Mouse (Mus musculus) heart, embryonic 10.5 days (tissue): ENCODE measurements around the gene D17Wsu92e. TPM values are rescaled to one million over a fixed set of nuclear protein-coding genes. Genes with fewer than 3 reads are reported as not detected.

Experiments
- DNase-seq: peaks from one replicate; pipeline ENCODE4 v3.0.0-alpha.2; 2017; ENCODE audit warnings: low spot score
- H3K27ac ChIP-seq: fragments of 300-500 bp; sonication (generic); 2 replicates; pipeline ENCODE4 v1.5.1; 2016; ENCODE audit warnings: mild to moderate bottlenecking
- H3K27me3 ChIP-seq: fragments of 300-500 bp; sonication (generic); 2 replicates; pipeline ENCODE4 v1.6.1; 2016; ENCODE audit warnings: mild to moderate bottlenecking; ENCODE audit not compliant: poor library complexity, insufficient read depth, severe bottlenecking
- H3K36me3 ChIP-seq: fragments of 300-500 bp; sonication (generic); 2 replicates; pipeline ENCODE4 v1.6.1; 2016; ENCODE audit warnings: mild to moderate bottlenecking, moderate library complexity
- H3K4me1 ChIP-seq: fragments of 300-500 bp; sonication (generic); 2 replicates; pipeline ENCODE4 v1.6.1; 2016; ENCODE audit warnings: mild to moderate bottlenecking
- H3K4me3 ChIP-seq: fragments of 300-500 bp; sonication (generic); 2 replicates; pipeline ENCODE4 v1.5.1; 2016; ENCODE audit warnings: mild to moderate bottlenecking, moderate library complexity
- H3K9me3 ChIP-seq: fragments of 300-500 bp; sonication (generic); 2 replicates; pipeline ENCODE4 v1.6.1; 2016; ENCODE audit warnings: mild to moderate bottlenecking, moderate library complexity
- WGBS: fragments of 180-500 bp; shearing (Covaris S2); methylation state at CpG from one replicate; pipeline ENCODE4 v1.1.7; 2016; 5-methylcytosine and 5-hydroxymethylcytosine counted together
- polyA plus RNA-seq: library from polyadenylated mRNA; unstranded; fragments of >200 nt; fragmentation: Nextera tagmentation; extraction: Ambion mirVana; gene quantifications from 2 replicates; pipeline ENCODE4 v1.2.1, GENCODE M21; 2016

Gene D17Wsu92e
- polyA plus RNA-seq, 1 experiment from 2014 or later, result 17.2 TPM

DNA sequence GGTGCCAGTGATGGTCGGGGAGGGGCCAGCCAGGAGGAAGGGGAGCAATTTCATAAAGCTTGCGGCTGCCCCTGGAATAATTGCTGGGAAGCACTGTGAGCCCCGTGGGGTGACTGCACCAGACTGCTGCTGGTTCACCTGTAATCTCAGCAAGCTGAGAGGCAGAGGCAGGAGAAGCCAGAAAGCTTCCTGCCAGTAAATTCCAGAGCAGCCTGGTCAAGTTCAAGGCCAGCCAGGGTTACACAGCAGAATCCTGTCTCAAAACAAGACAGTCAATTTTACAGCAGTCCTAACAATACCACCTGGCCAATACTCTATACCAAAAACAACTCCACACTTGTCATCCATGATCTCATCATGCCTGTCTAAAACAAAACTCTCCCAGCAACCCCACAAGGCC is 8.5 kb downstream of the D17Wsu92e start:
- Histone ChIP-seq H3K4me3 (peak overlapping the region; percentile 31; the same call in 1 of the 2 replicates), H3K36me3 (0 out of 2 replicates have a peak, but pooled peaks cover 6% of the 10 kb centered on the region), H3K27me3 (no peaks in the 10 kb centered on the region), H3K9me3 (no peaks in the 10 kb centered on the region), H3K27ac (0 out of 2 replicates have a peak overlapping the region, but pooled peaks have one; percentile 29), H3K4me1 (peaks cover 29% of the 10 kb centered on the region)
- 76% methylated on average over 3 of the region's 3 CpGs for WGBS
- DNase-seq, result no peak

DNA sequence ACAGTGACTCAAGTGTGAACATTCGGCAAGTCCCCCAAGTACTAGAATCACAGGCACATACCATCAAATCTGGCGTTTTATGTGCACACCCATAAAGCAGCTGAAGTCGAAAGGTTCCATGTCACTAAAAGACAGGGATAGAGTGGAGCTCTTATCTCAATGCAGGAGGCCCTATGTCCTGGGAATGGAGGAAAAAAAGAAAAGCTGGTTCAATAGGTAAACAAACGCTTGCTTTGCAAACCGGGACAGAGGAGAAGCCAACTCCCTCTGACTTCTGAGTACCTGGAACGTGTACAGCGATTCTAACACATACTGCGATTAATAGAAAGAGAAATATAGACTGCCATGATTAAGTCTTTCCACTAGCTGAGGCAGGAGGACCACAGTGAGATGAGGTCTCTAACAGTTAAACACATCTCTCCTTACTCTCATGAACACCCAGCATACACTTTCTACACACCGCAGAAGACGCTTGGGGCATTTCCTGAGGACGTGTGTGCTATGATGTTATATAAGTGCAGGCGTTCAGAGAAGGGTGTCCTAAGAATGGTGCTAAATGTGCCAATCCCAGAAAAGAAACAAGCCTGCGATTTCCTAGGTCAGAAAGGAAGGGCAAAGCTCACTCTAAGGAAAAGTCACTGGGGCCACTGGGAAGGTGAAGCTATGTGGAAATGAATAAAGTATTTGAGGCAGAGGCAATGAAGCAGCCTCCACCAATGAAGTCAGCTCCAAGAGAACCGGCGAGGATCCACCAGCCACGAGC is 9.7 kb downstream of the D17Wsu92e start:
- WGBS, result 79% methylated on average over 16 of the region's 16 CpGs
- no peak overlapping the region for H3K27ac ChIP-seq

DNA sequence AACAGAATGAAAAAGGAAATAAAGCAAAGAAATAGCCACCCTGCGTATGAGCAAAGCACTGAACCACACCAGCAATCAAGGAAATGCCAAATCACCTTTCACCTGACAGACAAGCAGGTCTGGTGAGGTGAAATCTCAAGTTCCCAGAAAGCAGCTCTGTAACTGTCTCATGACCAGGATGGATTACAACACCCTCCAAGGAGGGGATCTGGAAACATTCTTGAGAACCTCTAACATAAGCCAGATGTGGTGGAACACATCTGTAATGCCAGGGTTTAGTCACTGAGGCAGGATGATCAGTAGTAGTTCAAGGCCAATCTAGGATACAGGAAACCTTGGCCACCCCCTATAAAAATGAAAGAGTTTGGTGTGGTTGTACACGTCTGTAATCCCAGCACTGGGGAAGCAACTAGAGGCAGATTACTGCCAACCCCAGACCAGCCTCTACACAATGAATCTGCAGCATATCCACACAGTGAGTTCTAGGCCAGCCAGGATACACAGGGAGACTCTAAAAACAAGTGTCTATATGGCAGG is 12.8 kb downstream of the D17Wsu92e start:
- 0 out of 2 replicates have a peak, but pooled peaks cover 6% of the 10 kb centered on the region for H3K36me3 ChIP-seq
- WGBS, result 66% methylated on average over 2 of the region's 2 CpGs
- H3K4me3 ChIP-seq, result no peak overlapping the region
- H3K27me3 ChIP-seq, result no peaks in the 10 kb centered on the region
- H3K9me3 ChIP-seq, result no peaks in the 10 kb centered on the region
- H3K4me1 ChIP-seq, result peaks cover 49% of the 10 kb centered on the region
- no peak for DNase-seq
- H3K27ac ChIP-seq, result no peak overlapping the region

More for the DNA sequence above, 9.7 kb downstream of the D17Wsu92e start:
- Histone ChIP-seq H3K36me3 (0 out of 2 replicates have a peak, but pooled peaks cover 6% of the 10 kb centered on the region), H3K4me1 (peaks cover 38% of the 10 kb centered on the region), H3K27me3 (no peaks in the 10 kb centered on the region), H3K4me3 (no peak overlapping the region), H3K9me3 (no peaks in the 10 kb centered on the region)
- no peak for DNase-seq

DNA sequence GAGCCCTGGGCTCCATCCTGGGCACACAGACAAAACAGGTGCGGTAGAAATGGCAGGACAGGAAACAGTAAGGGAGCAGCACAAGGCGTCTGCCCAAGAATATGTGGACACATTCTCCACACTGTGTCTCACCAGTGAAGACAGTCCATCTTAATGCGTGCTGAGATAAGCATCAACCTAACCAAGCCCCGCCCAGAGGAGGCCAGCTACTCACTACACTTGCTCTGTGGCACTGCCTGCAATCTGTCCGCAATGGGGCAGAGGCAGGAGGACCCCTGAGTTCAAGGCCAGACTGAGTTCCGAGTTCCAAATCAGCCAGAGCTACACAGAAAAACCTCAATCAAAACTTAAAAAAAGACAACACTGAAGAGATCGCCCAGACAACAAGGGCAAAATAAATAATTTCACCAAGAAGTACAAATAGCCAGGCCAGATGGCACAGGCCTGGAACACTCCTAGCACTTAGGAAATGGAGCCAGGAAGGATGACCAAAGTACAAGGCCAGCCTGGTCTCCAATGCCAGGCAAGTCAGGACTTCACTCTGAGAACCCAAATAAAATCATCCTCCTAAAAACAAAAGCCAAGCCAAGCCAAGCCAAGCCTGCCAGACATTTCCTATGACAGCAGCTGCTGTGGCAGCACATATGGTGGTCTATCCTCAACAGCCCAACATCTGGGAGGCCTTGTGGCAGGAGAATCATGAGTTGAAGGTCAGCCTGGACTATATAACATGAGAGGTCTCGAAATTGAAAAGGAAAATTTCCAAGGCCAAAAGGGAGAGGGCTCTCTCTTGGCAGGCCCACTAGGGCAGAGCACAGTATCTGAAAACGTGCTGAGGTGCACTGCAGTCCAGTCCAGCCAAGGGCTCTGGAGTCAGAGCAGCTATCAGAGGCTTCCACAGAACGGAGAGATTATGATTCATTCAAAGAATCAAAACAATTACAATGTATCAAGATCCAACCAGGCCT is 15.4 kb downstream of the D17Wsu92e start:
- Histone ChIP-seq H3K9me3 (no peaks in the 10 kb centered on the region), H3K4me1 (peaks cover 29% of the 10 kb centered on the region), H3K27me3 (no peaks in the 10 kb centered on the region), H3K27ac (no peak overlapping the region), H3K36me3 (no peaks in the 10 kb centered on the region), H3K4me3 (no peak overlapping the region)
- DNase-seq, result no peak
- 78% methylated on average over 10 of the region's 10 CpGs for WGBS

DNA sequence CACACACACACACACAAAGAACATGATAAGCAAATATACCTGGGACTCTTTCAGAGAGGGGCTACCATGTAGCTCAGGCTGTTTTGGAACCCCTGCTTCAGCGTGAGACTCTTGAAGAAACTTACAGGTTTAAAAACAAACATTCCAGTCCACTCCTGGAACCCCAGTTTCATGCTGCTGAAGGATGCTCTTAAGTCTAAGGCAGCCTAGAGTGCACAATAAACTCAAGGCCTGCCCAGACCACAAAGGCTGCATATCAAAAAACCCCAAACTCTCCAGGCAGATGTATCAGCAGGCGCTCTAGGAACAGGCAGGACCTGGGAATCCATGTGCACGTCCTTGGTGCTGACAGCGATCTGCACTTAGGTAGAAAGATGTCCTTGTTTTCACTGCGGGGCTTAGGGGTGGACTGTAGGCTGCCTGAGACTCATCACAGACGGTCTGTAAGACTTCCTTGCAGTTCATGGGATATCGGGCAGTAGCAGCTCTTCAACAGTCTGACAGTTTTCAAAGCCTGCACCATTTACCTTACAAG is 16.2 kb downstream of the D17Wsu92e start:
- no peak overlapping the region for H3K4me3 ChIP-seq
- no peaks in the 10 kb centered on the region for H3K9me3 ChIP-seq
- H3K36me3 ChIP-seq, result no peaks in the 10 kb centered on the region
- H3K27me3 ChIP-seq, result no peaks in the 10 kb centered on the region
- 67% methylated on average over 7 of the region's 7 CpGs for WGBS
- peaks cover 35% of the 10 kb centered on the region for H3K4me1 ChIP-seq
- no peak overlapping the region for H3K27ac ChIP-seq
- no peak for DNase-seq

DNA sequence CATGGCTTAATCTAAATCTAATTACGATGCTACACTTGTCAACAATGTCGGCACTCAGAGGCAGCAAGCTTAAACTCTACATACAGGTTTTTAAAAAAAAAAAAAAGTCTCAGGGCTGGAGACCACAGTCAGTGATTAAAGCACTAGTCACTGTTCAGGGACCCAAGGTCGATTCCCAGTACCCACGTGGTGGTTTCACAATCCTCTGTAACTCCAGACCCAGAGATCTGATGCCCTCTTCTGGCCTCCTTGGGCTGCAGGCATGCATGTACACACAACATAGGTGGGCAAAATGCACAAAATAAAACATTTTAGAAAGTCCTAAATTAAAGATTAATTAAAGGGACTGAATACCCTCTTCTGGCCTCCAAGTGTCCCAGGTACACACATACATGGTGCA is 16.7 kb downstream of the D17Wsu92e start:
- no peak overlapping the region for H3K27ac ChIP-seq
- no peaks in the 10 kb centered on the region for H3K27me3 ChIP-seq
- H3K36me3 ChIP-seq, result no peaks in the 10 kb centered on the region
- no peaks in the 10 kb centered on the region for H3K9me3 ChIP-seq
- H3K4me3 ChIP-seq, result no peak overlapping the region
- WGBS, result 73% methylated on average over 4 of the region's 4 CpGs
- DNase-seq, result no peak
- H3K4me1 ChIP-seq, result peaks cover 39% of the 10 kb centered on the region

DNA sequence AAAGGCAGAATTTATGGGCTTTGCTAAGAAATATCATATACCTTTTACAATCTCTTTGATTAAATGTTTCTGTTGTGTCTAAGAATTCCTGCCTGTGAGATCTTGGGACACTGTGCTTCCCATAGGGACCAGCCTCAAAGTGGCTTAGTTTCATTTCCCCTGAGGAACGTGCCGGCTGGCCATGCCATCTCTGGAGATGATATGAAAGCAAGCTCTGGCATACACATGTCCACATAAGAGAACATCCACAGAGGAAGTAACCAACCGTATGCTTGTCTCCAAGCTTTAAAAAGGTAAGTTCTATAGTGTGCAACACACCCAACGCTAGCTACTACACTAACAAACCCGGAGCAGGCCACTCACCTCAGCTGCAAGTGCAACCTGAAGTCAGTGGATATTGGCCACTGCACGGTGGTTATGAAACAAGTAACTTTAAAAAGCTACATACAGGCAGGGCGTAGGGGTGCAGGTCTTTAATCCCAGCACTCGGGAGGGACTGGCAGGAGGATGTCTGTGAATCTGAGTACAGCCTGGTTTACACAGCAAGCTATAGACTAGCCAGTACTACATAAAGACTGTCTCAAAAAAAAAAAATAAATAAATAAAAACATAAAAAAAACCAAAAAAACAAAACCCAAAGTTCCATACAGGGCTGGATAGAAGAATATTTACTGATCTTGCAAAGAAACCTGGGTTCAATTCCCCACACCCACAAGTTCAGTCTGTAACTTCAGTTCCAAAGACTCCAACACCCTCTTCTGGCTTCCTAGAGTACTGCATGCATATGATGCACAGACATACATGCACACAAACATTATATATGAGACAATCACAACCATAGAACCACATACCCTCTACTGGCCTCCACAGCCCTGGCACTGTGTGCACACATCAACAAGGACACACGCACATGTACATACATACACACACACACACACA is 19.5 kb downstream of the D17Wsu92e start:
- no peaks in the 10 kb centered on the region for H3K9me3 ChIP-seq
- H3K4me3 ChIP-seq, result no peak overlapping the region
- H3K27me3 ChIP-seq, result no peaks in the 10 kb centered on the region
- WGBS, result 82% methylated on average over 9 of the region's 9 CpGs
- 0 out of 2 replicates have a peak overlapping the region, but pooled peaks have one; percentile 13 for H3K27ac ChIP-seq
- no peak for DNase-seq
- H3K36me3 ChIP-seq, result no peaks in the 10 kb centered on the region
- peaks cover 55% of the 10 kb centered on the region for H3K4me1 ChIP-seq

DNA sequence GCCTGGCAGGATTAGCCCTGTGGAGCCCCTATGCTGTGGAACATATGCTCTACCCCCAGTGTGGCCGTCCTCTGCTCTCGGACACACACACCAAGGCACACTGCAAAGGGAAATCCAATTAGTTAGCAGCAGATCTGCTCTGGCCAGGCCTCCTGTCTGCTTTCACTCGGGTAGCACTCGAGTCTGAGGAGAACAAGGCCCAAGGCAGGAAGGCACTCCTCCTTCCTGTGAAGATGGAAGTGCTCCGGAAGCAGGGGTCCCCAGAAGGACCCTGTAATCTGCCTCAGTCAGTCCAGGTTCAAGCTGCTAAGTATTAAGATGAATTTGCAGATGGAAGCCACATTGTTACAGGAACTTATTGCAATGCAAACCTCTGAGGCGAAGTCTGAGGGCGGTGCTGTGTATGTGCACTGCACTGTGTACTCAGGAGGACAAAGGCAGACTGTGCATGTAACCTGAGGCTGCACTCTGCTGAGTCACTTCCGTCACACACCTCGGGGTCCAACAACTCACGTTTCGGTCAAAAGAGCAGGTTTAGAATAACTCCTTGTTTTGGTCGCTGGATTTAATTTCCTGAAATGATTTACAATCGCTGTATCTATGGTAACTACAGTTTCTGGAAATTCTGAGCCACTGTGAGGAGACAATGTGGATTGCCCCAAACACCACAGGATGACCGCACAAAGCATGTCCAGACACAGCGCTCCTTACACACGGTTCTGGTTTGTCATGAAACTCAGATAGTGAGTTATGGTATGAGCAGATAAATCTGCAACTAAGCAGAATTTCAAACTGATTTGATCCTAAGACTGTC is 20.5 kb downstream of the D17Wsu92e start:
- no peak for DNase-seq
- Histone ChIP-seq H3K9me3 (no peaks in the 10 kb centered on the region), H3K27ac (peak overlapping the region; percentile 82), H3K36me3 (no peaks in the 10 kb centered on the region), H3K27me3 (no peaks in the 10 kb centered on the region), H3K4me3 (no peak overlapping the region), H3K4me1 (peaks cover 52% of the 10 kb centered on the region)
- WGBS, result 49% methylated on average over 16 of the region's 16 CpGs

DNA sequence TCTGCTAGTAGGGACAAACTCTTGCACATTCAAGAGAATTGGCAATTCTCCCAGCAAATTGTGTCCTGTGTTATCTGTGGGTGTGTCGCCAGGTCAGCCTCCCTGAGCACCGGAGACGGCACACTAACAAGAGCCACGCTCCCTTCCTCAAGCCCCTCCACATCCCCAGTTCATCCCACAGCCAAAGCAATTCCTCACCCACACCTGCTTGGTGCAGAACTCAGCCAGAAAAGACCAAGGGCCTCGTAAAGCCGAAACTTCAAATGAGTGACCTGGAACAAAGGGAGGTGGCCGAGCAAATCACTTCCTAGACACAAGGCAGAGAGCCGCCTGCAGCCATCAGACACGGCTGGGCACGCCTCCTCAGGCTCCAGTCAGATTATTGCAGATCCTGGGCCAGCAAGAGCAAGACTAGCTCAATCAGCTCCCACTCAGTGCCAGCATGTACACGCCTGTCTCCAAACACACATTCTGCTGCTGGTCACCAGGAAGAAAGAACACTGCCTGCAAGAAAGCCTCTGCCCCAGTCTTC is 23.0 kb downstream of the D17Wsu92e start:
- no peaks in the 10 kb centered on the region for H3K27me3 ChIP-seq
- peaks cover 5% of the 10 kb centered on the region for H3K36me3 ChIP-seq
- H3K4me3 ChIP-seq, result peak overlapping the region; percentile 45
- H3K27ac ChIP-seq, result peak overlapping the region; percentile 73
- no peaks in the 10 kb centered on the region for H3K9me3 ChIP-seq
- 30% methylated on average over 11 of the region's 11 CpGs for WGBS
- H3K4me1 ChIP-seq, result peaks cover 47% of the 10 kb centered on the region
- peak; percentile 83 for DNase-seq

DNA sequence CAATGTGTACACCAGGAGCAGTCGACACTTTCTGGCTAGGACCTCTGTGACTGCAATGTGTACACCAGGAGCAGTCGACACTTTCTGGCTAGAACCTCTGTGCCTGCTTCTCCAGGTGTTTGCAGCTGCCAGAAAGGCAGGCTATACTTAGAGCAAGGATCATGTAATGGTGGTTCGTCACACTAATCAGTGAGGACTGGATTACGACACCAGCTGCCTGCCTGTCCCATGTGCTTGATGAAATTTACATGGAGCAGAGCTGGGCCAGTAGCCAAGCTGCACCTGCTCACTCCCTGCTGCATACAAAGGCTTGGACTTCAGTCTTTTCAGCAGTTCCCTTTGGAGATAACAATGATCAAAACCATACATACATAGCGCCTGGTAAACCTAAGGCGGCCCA is 23.7 kb downstream of the D17Wsu92e start:
- H3K27ac ChIP-seq, result peak overlapping the region; percentile 73
- H3K27me3 ChIP-seq, result no peaks in the 10 kb centered on the region
- peaks cover 5% of the 10 kb centered on the region for H3K36me3 ChIP-seq
- H3K4me1 ChIP-seq, result peaks cover 47% of the 10 kb centered on the region
- 44% methylated on average over 6 of the region's 6 CpGs for WGBS
- H3K4me3 ChIP-seq, result peak overlapping the region; percentile 45
- DNase-seq, result no peak
- H3K9me3 ChIP-seq, result no peaks in the 10 kb centered on the region

DNA sequence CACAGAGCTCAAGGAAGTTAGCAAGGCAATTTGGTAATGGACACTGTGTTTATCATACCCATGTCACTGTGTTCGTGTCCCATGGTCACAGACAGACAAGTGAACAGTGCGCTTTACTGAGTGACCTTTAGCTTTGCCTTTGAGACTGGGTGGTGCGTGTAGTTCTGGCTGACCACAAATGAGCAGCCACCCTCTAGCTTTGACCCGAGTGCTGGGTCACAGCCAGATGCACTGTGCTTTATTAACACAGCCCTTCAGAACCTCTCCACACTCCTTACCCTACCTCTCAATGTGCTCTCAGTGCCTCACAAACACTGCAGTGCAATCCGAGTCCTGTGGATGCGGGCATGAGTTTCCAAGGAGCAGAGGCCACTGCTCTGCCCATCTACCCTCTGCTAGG is 27.3 kb downstream of the D17Wsu92e start:
- Histone ChIP-seq H3K36me3 (peaks cover 13% of the 10 kb centered on the region), H3K4me3 (no peak overlapping the region), H3K27me3 (no peaks in the 10 kb centered on the region), H3K4me1 (peaks cover 33% of the 10 kb centered on the region), H3K27ac (no peak overlapping the region), H3K9me3 (no peaks in the 10 kb centered on the region)
- 88% methylated on average over 6 of the region's 6 CpGs for WGBS
- DNase-seq, result no peak
